Comparison of ENCODE assay signal across 17 mouse cellular contexts in the genomic region with DNA sequence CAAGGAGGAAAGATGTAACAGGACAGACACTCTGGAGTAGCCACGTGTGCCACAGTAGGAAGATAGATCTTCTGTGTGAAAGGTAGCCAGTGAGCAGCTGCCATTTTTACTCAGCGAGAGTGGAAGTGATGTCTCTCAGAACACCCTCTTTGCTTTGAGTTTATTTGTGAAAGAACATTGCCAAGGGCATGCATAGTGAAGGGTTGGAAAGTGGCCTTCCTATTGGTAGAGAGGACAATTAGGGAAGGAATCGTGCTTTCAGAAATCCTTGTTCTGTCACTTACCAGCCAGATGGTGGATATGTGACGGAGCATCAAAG. TPM values are rescaled to one million over a fixed set of nuclear protein-coding genes. Genes with fewer than 3 reads are reported as not detected.
DNase-seq lines count a peak whose midpoint lies in the region; ATAC-seq and TF ChIP-seq lines count a peak whose summit lies in the region.
"Had no signal": no experiment of that assay in that cellular context is flagged by ENCODE, and none has a peak within 500 bp of the region (broad histone marks: within the 10 kb centered on the region; RNA-seq: fewer than 3 reads in every experiment).

No protein-coding gene starts in this region.

- peak; percentile 38 for DNase-seq in hindbrain, postnatal 0 days (ENCODE audit: low spot score)
- DNase-seq in layer of hippocampus, postnatal 25 days (ENCODE audit: extremely low spot score in 1 of 2, low spot score in 1 of 2): no peak
- no peak for DNase-seq in adrenal gland, postnatal 25 days
- DNase-seq in adrenal gland, adult 18-20 months (ENCODE audit: low spot score in 2 of 2): no peak
- DNase-seq: cerebellum, adult 18-20 months; gastrocnemius, postnatal 25 days; liver; lung, adult 18-20 months; right cerebral cortex, postnatal 25 days had no signal

- H3K27ac ChIP-seq in neural tube, embryonic 13.5 days (replicated peaks): no peak overlapping the region
- no peak overlapping the region for H3K27ac ChIP-seq in neural tube, embryonic 15.5 days (replicated peaks)
- no peak overlapping the region for H3K27ac ChIP-seq in forebrain, embryonic 16.5 days (ENCODE audit: low read length)
- peak overlapping the region; percentile 1; the same call in 1 of the 2 replicates for H3K27ac ChIP-seq in hindbrain, postnatal 0 days
- H3K27ac ChIP-seq in small intestine, adult 2 months (ENCODE audit: insufficient read depth, low read depth, low read length): peak overlapping the region; percentile 37; the same call in 1 of the 2 replicates
- H3K27ac ChIP-seq: embryonic facial prominence, embryonic 13.5 days had no signal

- H3K9me3 ChIP-seq in neural tube, embryonic 13.5 days: no peaks in the 10 kb centered on the region
- H3K9me3 ChIP-seq in neural tube, embryonic 15.5 days (replicated peaks): no peaks in the 10 kb centered on the region
- H3K9me3 ChIP-seq in forebrain, embryonic 16.5 days (ENCODE audit: control insufficient read depth, low read length): no peaks in the 10 kb centered on the region
- no peaks in the 10 kb centered on the region for H3K9me3 ChIP-seq in hindbrain, postnatal 0 days (ENCODE audit: low read length)
- H3K9me3 ChIP-seq: embryonic facial prominence, embryonic 13.5 days; heart, embryonic 12.5 days had no signal

- WGBS in neural tube, embryonic 13.5 days: 29% methylated on average over 4 of the region's 4 CpGs
- 36% methylated on average over 4 of the region's 4 CpGs for WGBS in neural tube, embryonic 15.5 days
- WGBS in forebrain, embryonic 16.5 days: 35% methylated on average over 4 of the region's 4 CpGs
- WGBS in hindbrain, postnatal 0 days: 39% methylated on average over 4 of the region's 4 CpGs
- 71% methylated on average over 4 of the region's 4 CpGs for WGBS in small intestine, adult 2 months

- 0 out of 2 replicates have a peak, but pooled peaks have one; percentile 15 for ATAC-seq in neural tube, embryonic 13.5 days (ENCODE audit: low read depth)
- ATAC-seq in neural tube, embryonic 15.5 days (ENCODE audit: low FRiP score): no peak
- peak; percentile 57; the same call in 1 of the 2 replicates for ATAC-seq in forebrain, embryonic 16.5 days
- peak; percentile 51 for ATAC-seq in hindbrain, postnatal 0 days
- ATAC-seq: activated CD4-positive, CD25-positive, alpha-beta regulatory T cell, adult 4 months had no signal

- TF ChIP-seq POLR2A in small intestine, adult 2 months (IDR thresholded peaks at IDR 0.05; ENCODE audit: low read depth, low read length): no peak

- peaks cover 20% of the 10 kb centered on the region for H3K4me1 ChIP-seq in neural tube, embryonic 13.5 days (replicated peaks)
- peaks cover 9% of the 10 kb centered on the region; the same call in 1 of the 2 replicates for H3K4me1 ChIP-seq in neural tube, embryonic 15.5 days
- H3K4me1 ChIP-seq in forebrain, embryonic 16.5 days (replicated peaks; ENCODE audit: control insufficient read depth, insufficient read depth, low read length): peaks cover 9% of the 10 kb centered on the region
- H3K4me1 ChIP-seq in hindbrain, postnatal 0 days (ENCODE audit: insufficient read depth, low read length): peaks cover 4% of the 10 kb centered on the region; the same call in 1 of the 2 replicates
- H3K4me1 ChIP-seq in small intestine, adult 2 months (ENCODE audit: control insufficient read depth, insufficient read depth, insufficient read length, low read length): peaks cover 21% of the 10 kb centered on the region

- no peak overlapping the region for H3K4me3 ChIP-seq in neural tube, embryonic 13.5 days
- H3K4me3 ChIP-seq in neural tube, embryonic 15.5 days (replicated peaks): no peak overlapping the region
- H3K4me3 ChIP-seq in forebrain, embryonic 16.5 days (replicated peaks; ENCODE audit: low read length): no peak overlapping the region
- no peak overlapping the region for H3K4me3 ChIP-seq in hindbrain, postnatal 0 days (ENCODE audit: low read length)
- no peak overlapping the region for H3K4me3 ChIP-seq in small intestine, adult 2 months (ENCODE audit: low read depth, low read length)
- H3K4me3 ChIP-seq: embryonic facial prominence, embryonic 13.5 days; heart, embryonic 12.5 days; myocyte had no signal

- TF ChIP-seq CTCF in hindbrain, postnatal 0 days (IDR thresholded peaks at IDR 0.05; ENCODE audit: low read depth): no peak
- TF ChIP-seq CTCF in small intestine, adult 2 months (IDR thresholded peaks at IDR 0.05; ENCODE audit: extremely low read depth, insufficient read length, insufficient replicate concordance, low read depth, low read length): no peak

- no peak overlapping the region for H3K9ac ChIP-seq in neural tube, embryonic 13.5 days
- H3K9ac ChIP-seq in neural tube, embryonic 15.5 days (replicated peaks): no peak overlapping the region
- H3K9ac ChIP-seq in forebrain, embryonic 16.5 days (replicated peaks; ENCODE audit: low read depth, low read length): no peak overlapping the region
- H3K9ac ChIP-seq in hindbrain, postnatal 0 days (replicated peaks; ENCODE audit: low read length): no peak overlapping the region
- H3K9ac ChIP-seq: embryonic facial prominence, embryonic 13.5 days; heart, embryonic 12.5 days had no signal

- no peaks in the 10 kb centered on the region for H3K27me3 ChIP-seq in neural tube, embryonic 13.5 days
- H3K27me3 ChIP-seq in neural tube, embryonic 15.5 days (replicated peaks): no peaks in the 10 kb centered on the region
- H3K27me3 ChIP-seq in forebrain, embryonic 16.5 days (replicated peaks; ENCODE audit: control insufficient read depth, insufficient read depth, low read length): no peaks in the 10 kb centered on the region
- H3K27me3 ChIP-seq in hindbrain, postnatal 0 days (ENCODE audit: insufficient read depth, low read length): no peaks in the 10 kb centered on the region
- no peaks in the 10 kb centered on the region for H3K27me3 ChIP-seq in small intestine, adult 2 months (ENCODE audit: control insufficient read depth, insufficient read depth, low read length)
- H3K27me3 ChIP-seq: embryonic facial prominence, embryonic 13.5 days; heart, embryonic 12.5 days had no signal

- no peaks in the 10 kb centered on the region for H3K36me3 ChIP-seq in neural tube, embryonic 13.5 days
- no peaks in the 10 kb centered on the region for H3K36me3 ChIP-seq in neural tube, embryonic 15.5 days
- no peaks in the 10 kb centered on the region for H3K36me3 ChIP-seq in forebrain, embryonic 16.5 days (ENCODE audit: control insufficient read depth, insufficient read depth)
- H3K36me3 ChIP-seq in hindbrain, postnatal 0 days (ENCODE audit: insufficient read depth, low read length): no peaks in the 10 kb centered on the region
- no peaks in the 10 kb centered on the region for H3K36me3 ChIP-seq in small intestine, adult 2 months (ENCODE audit: control insufficient read depth, insufficient read depth, low read length)
- H3K36me3 ChIP-seq: embryonic facial prominence, embryonic 13.5 days; heart, embryonic 12.5 days had no signal

- H3K4me2 ChIP-seq in neural tube, embryonic 13.5 days: peak overlapping the region; percentile 14; the same call in 1 of the 2 replicates
- no peak overlapping the region for H3K4me2 ChIP-seq in neural tube, embryonic 15.5 days
- no peak overlapping the region for H3K4me2 ChIP-seq in forebrain, embryonic 16.5 days (ENCODE audit: low read length)
- H3K4me2 ChIP-seq in hindbrain, postnatal 0 days (ENCODE audit: low read depth, low read length): peak overlapping the region; percentile 16; the same call in 1 of the 2 replicates
- H3K4me2 ChIP-seq: embryonic facial prominence, embryonic 13.5 days; heart, embryonic 12.5 days had no signal

RNA-seq across cellular contexts. Expression of a gene that starts 27.7 kb away (rescaled TPM):
- polyA plus RNA-seq in neural tube, embryonic 13.5 days (2015; fragmentation: Nextera tagmentation; extraction: Ambion mirVana): 31.6 and 37.6 TPM in 2 replicates
- 28.8 and 29.9 TPM in 2 replicates for polyA plus RNA-seq in neural tube, embryonic 15.5 days (2015; fragmentation: Nextera tagmentation; extraction: Ambion mirVana)
- polyA plus RNA-seq in forebrain, embryonic 16.5 days (2015; fragmentation: Nextera tagmentation; extraction: Ambion mirVana): 31.7 and 33.9 TPM in 2 replicates
- 42.9 and 47.8 TPM in 2 replicates for total RNA-seq in hindbrain, postnatal 0 days (2014; rRNA removed)
- polyA plus RNA-seq in hindbrain, postnatal 0 days (2015; fragmentation: Nextera tagmentation; extraction: Ambion mirVana): 18.7 and 20.2 TPM in 2 replicates
- 3.2 and 8.9 TPM in 2 replicates for polyA plus RNA-seq in small intestine, adult 2 months (2012; rRNA removed)
- total RNA-seq in layer of hippocampus, postnatal 25 days (2021): 10 to 100 TPM; 24.8 to 25.9 TPM
- 25.9 and 28.0 TPM in 2 replicates for total RNA-seq in adrenal gland, postnatal 25 days (2021)
- total RNA-seq in adrenal gland, adult 18-20 months (2021): 10 to 100 TPM; 11.7 to 18.7 TPM

Comparison
In these comparisons a context has a peak if more than half of its experiments do, and no peak if none do; other contexts are left out.
1. H3K4me2 ChIP-seq: peak in neural tube, embryonic 13.5 days (single experiment) and hindbrain, postnatal 0 days (single experiment); none in neural tube, embryonic 15.5 days (single experiment) and forebrain, embryonic 16.5 days (single experiment).
2. H3K27ac ChIP-seq: peak in hindbrain, postnatal 0 days (single experiment) and small intestine, adult 2 months (single experiment); none in neural tube, embryonic 13.5 days (single experiment), neural tube, embryonic 15.5 days (single experiment) and forebrain, embryonic 16.5 days (single experiment).